Mouse (Mus musculus) CH12.LX (cell line): ENCODE results near the gene Upf2. TPM values are rescaled to one million over a fixed set of nuclear protein-coding genes. Genes with fewer than 3 reads are reported as not detected.

Experiments used
- DNase-seq: peaks from one replicate; pipeline ENCODE4 v3.0.0-alpha.2; 2013; ENCODE audit errors: extremely low read depth
- H3K27ac ChIP-seq: 2 replicates; pipeline ENCODE4 v1.5.1; 2012; ENCODE audit warnings: low read depth, mild to moderate bottlenecking, control low read depth, moderate library complexity; ENCODE audit not compliant: insufficient read depth
- H3K27me3 ChIP-seq: replicated peaks from 2 replicates; pipeline ENCODE3; 2012; ENCODE audit warnings: inconsistent platforms
- H3K36me3 ChIP-seq, 2 experiments: replicated peaks in 1 of 2; 2 replicates each; pipeline versions ENCODE3 to v1.6.1; 2012; ENCODE audit warnings: inconsistent platforms in 1 of 2, low read length in 1 of 2, mild to moderate bottlenecking in 1 of 2, mixed read lengths in 1 of 2, moderate library complexity in 1 of 2; ENCODE audit not compliant: control insufficient read depth in 1 of 2, insufficient read depth in 1 of 2
- H3K4me1 ChIP-seq, 2 experiments: 2 replicates each; pipeline ENCODE4 v1.6.1; 2012; ENCODE audit warnings: inconsistent platforms in 1 of 2, moderate library complexity in 1 of 2; ENCODE audit not compliant: insufficient read depth in 2 of 2, control insufficient read depth in 1 of 2
- H3K4me2 ChIP-seq: 2 replicates; pipeline ENCODE4 v1.6.1; 2012; ENCODE audit warnings: low read depth, mild to moderate bottlenecking, control low read depth; ENCODE audit not compliant: poor library complexity, insufficient read depth, severe bottlenecking
- H3K4me3 ChIP-seq, 3 experiments: fragments of 150-350 bp in 1 of 3; sonication (generic) in 1 of 3; replicated peaks in 1 of 3; 2 replicates each; pipeline versions ENCODE3 to v1.5.1; 2011 to 2012; ENCODE audit warnings: low read depth in 2 of 3, low read length in 2 of 3, mild to moderate bottlenecking in 2 of 3, moderate library complexity in 2 of 3, control low read depth in 1 of 3, improper control_type of control experiment in 1 of 3, inconsistent platforms in 1 of 3, mixed read lengths in 1 of 3; ENCODE audit not compliant: poor library complexity in 1 of 3
- H3K79me2 ChIP-seq: replicated peaks from 2 replicates; pipeline ENCODE4 v1.6.1; 2012; ENCODE audit warnings: mild to moderate bottlenecking, moderate library complexity; ENCODE audit not compliant: control insufficient read depth, poor library complexity, insufficient read depth, severe bottlenecking; ENCODE audit errors: extremely low read depth
- H3K9ac ChIP-seq: 2 replicates; pipeline ENCODE4 v1.6.1; 2012; ENCODE audit warnings: low read depth, mild to moderate bottlenecking, control low read depth, moderate library complexity; ENCODE audit not compliant: insufficient read depth
- H3K9me3 ChIP-seq: replicated peaks from 2 replicates; pipeline ENCODE3; 2012; ENCODE audit warnings: low read length, inconsistent platforms, mixed read lengths
- BHLHE40 ChIP-seq: IDR thresholded peaks from 2 replicates; pipeline ENCODE4 v1.6.1; 2011; ENCODE audit warnings: mild to moderate bottlenecking, low read depth, low read length, improper control_type of control experiment
- CHD2 ChIP-seq: IDR thresholded peaks from 2 replicates; pipeline ENCODE4 v1.6.1; 2011; ENCODE audit warnings: low read length, improper control_type of control experiment
- CTCF ChIP-seq, 2 experiments: IDR thresholded peaks in 1 of 2; conservative IDR thresholded peaks in 1 of 2; 2 replicates each; pipeline ENCODE4 v1.5.1; 2011 to 2012; ENCODE audit warnings: low read depth in 2 of 2, low read length in 2 of 2, improper control_type of control experiment in 1 of 2, inconsistent platforms in 1 of 2, mild to moderate bottlenecking in 1 of 2, moderate library complexity in 1 of 2
- EP300 ChIP-seq: IDR thresholded peaks from 2 replicates; pipeline ENCODE4 v1.6.1; 2011; ENCODE audit warnings: low read length, improper control_type of control experiment
- GABPA ChIP-seq: IDR thresholded peaks from 2 replicates; pipeline ENCODE4 v1.6.1; 2012; ENCODE audit warnings: low read depth, low read length, improper control_type of control experiment, inconsistent platforms; ENCODE audit not compliant: insufficient replicate concordance
- HCFC1 ChIP-seq: IDR thresholded peaks from 2 replicates; pipeline ENCODE4 v1.6.1; 2012; ENCODE audit warnings: low read depth, mild to moderate bottlenecking, inconsistent platforms, low read length, improper control_type of control experiment
- IRF4 ChIP-seq: IDR thresholded peaks from 2 replicates; pipeline ENCODE4 v1.6.1; 2014; ENCODE audit warnings: low read depth, mild to moderate bottlenecking, inconsistent platforms, low read length, improper control_type of control experiment
- MAX ChIP-seq: IDR thresholded peaks from 2 replicates; pipeline ENCODE4 v1.6.1; 2011; ENCODE audit warnings: low read length, improper control_type of control experiment
- MAZ ChIP-seq: IDR thresholded peaks from 2 replicates; pipeline ENCODE4 v1.6.1; 2012; ENCODE audit warnings: low read depth, mild to moderate bottlenecking, inconsistent platforms, low read length, improper control_type of control experiment, moderate library complexity
- MEF2A ChIP-seq: IDR thresholded peaks from 2 replicates; pipeline ENCODE4 v1.6.1; 2014; ENCODE audit warnings: low read depth, mild to moderate bottlenecking, inconsistent platforms, low read length, improper control_type of control experiment, borderline replicate concordance
- MXI1 ChIP-seq: IDR thresholded peaks from 2 replicates; pipeline ENCODE4 v1.6.1; 2011; ENCODE audit warnings: mild to moderate bottlenecking, low read depth, low read length, improper control_type of control experiment
- MYC ChIP-seq: IDR thresholded peaks from 2 replicates; pipeline ENCODE4 v1.6.1; 2011; ENCODE audit warnings: low read depth, mild to moderate bottlenecking, improper control_type of control experiment, low read length
- NELFE ChIP-seq: IDR thresholded peaks from 2 replicates; pipeline ENCODE4 v1.6.1; 2011; ENCODE audit warnings: low read depth, low read length, improper control_type of control experiment
- PAX5 ChIP-seq: IDR thresholded peaks from 2 replicates; pipeline ENCODE4 v1.6.1; 2012; ENCODE audit warnings: low read length, inconsistent platforms, mixed read lengths
- POLR2A ChIP-seq: IDR thresholded peaks from 2 replicates; pipeline ENCODE4 v1.6.1; 2011; ENCODE audit warnings: low read depth, mild to moderate bottlenecking, improper control_type of control experiment, low read length
- RAD21 ChIP-seq: IDR thresholded peaks from 2 replicates; pipeline ENCODE4 v1.6.1; 2011; ENCODE audit warnings: low read depth, mild to moderate bottlenecking, low read length, improper control_type of control experiment, moderate library complexity
- RCOR1 ChIP-seq: conservative IDR thresholded peaks from 2 replicates; pipeline ENCODE4 v1.6.1; 2012; ENCODE audit warnings: low read depth, mild to moderate bottlenecking, inconsistent platforms, low read length, improper control_type of control experiment
- TCF12 ChIP-seq: IDR thresholded peaks from 2 replicates; pipeline ENCODE4 v1.6.1; 2014; ENCODE audit warnings: low read depth, mild to moderate bottlenecking, inconsistent platforms, low read length, improper control_type of control experiment
- UBTF ChIP-seq: IDR thresholded peaks from 2 replicates; pipeline ENCODE4 v1.6.1; 2012; ENCODE audit warnings: low read depth, mild to moderate bottlenecking, inconsistent platforms, low read length, improper control_type of control experiment, moderate library complexity
- USF1 ChIP-seq: IDR thresholded peaks from 2 replicates; pipeline ENCODE4 v1.6.1; 2014; ENCODE audit warnings: low read depth, mild to moderate bottlenecking, inconsistent platforms, low read length, improper control_type of control experiment
- ZC3H11A ChIP-seq: IDR thresholded peaks from 2 replicates; pipeline ENCODE4 v1.6.1; 2012; ENCODE audit warnings: low read depth, mild to moderate bottlenecking, inconsistent platforms, low read length, improper control_type of control experiment
- ZMIZ1 ChIP-seq: IDR thresholded peaks from 2 replicates; pipeline ENCODE4 v1.6.1; 2012; ENCODE audit warnings: low read depth, mild to moderate bottlenecking, inconsistent platforms, low read length, improper control_type of control experiment
- ZNF384 ChIP-seq: IDR thresholded peaks from 2 replicates; pipeline ENCODE4 v1.6.1; 2012; ENCODE audit warnings: low read depth, low read length, improper control_type of control experiment, inconsistent platforms
- dilution Hi-C: fragments of 300-500 bp; cut with MboI; formaldehyde crosslinking; loops from 2 replicates; pipeline ENCODE4 v1.14.3; 2020; ENCODE audit warnings: low sequenced_read_pairs; ENCODE audit not compliant: extremely low pct_unique_long_range_greater_than_20kb, extremely low pct_ligation_motif_present
- in situ Hi-C: fragments of 300-500 bp; cut with MboI; formaldehyde crosslinking; loops from 3 replicates; pipeline ENCODE4 v1.14.3; 2019; ENCODE audit warnings: low sequenced_read_pairs, low pct_ligation_motif_present, low pct_unique_long_range_greater_than_20kb, mixed read lengths
- polyA plus RNA-seq: library from polyadenylated mRNA; unstranded; fragments of >175 nt; gene quantifications from 2 replicates; pipeline ENCODE4 v1.2.1, GENCODE M21; 2012; ENCODE audit warnings: low read depth; ENCODE audit not compliant: insufficient read length
- total RNA-seq, 2 experiments: library from RNA; depleted of rRNA; stranded (reverse); fragments of 300-350 nt in 1 of 2; fragments of >200 nt in 1 of 2; gene quantifications; 2 replicates each; pipeline ENCODE4 v1.2.3; 2012 to 2014

Gene Upf2
- total and polyA plus RNA-seq, 3 experiments, result 9.3 to 27.0 (median 13.4) TPM

DNA sequence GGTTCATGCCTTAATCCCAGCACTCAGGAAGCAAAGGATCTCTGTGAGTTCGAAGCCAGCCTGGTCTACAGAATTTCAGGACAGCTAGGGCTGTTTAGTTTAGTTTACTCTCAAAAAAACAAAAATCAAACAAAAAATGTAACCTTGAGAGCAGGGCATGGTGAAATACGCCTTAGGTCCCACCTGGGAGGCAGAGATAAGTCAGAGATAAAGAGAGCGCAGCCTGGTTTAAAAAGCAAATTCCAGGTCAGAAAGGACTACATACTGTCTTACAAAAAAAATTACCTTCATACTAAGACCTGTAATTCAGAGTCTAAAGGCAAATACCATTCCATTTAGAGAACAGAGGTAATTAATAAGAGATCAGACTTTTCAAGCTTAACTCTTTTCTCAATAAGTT lies 11.9 kb upstream of the Upf2 start:
- dilution Hi-C loops (no loop called here), in situ Hi-C loops (no loop called here)
- no peaks in the 10 kb centered on the region for H3K27me3 ChIP-seq
- no peaks in the 10 kb centered on the region for H3K79me2 ChIP-seq
- no peaks in the 10 kb centered on the region for H3K4me1 ChIP-seq
- H3K4me2 ChIP-seq, result no peak overlapping the region
- no peak for TF ChIP-seq MYC
- TF ChIP-seq MXI1, result no peak
- TF ChIP-seq EP300, result no peak
- TF ChIP-seq NELFE, result no peak
- TF ChIP-seq TCF12, result no peak
- no peak for TF ChIP-seq MEF2A
- TF ChIP-seq MAX, result no peak
- TF ChIP-seq ZC3H11A, result no peak
- TF ChIP-seq GABPA, result no peak
- TF ChIP-seq ZNF384, result no peak
- H3K36me3 ChIP-seq, result no peaks in the 10 kb centered on the region
- H3K9me3 ChIP-seq, result no peaks in the 10 kb centered on the region
- DNase-seq, result no peak
- H3K9ac ChIP-seq, result no peak overlapping the region
- no peak overlapping the region for H3K27ac ChIP-seq
- no peak overlapping the region for H3K4me3 ChIP-seq

GRCm38 (mm10) chr2:5939911-5940310 lies 11.4 kb upstream of the Upf2 start:
- DNase-seq, result no peak
- Histone ChIP-seq H3K9ac (no peak overlapping the region), H3K9me3 (no peaks in the 10 kb centered on the region), H3K4me1 (no peaks in the 10 kb centered on the region), H3K4me3 (no peak overlapping the region), H3K79me2 (no peaks in the 10 kb centered on the region), H3K4me2 (no peak overlapping the region), H3K36me3 (no peaks in the 10 kb centered on the region), H3K27me3 (no peaks in the 10 kb centered on the region), H3K27ac (no peak overlapping the region)
- TF ChIP-seq RCOR1, result no peak
- no peak for TF ChIP-seq MAZ
- no peak for TF ChIP-seq TCF12
- TF ChIP-seq UBTF, result no peak
- no peak for TF ChIP-seq CHD2
- no peak for TF ChIP-seq NELFE
- TF ChIP-seq CTCF (conservative IDR thresholded peaks at IDR 0.05 in 1 of 2, IDR thresholded peaks at IDR 0.05 in 1 of 2; ENCODE audit: low read depth in 2 of 2, low read length in 2 of 2), result no peak
- no peak for TF ChIP-seq USF1
- no peak for TF ChIP-seq BHLHE40
- no peak for TF ChIP-seq RAD21
- TF ChIP-seq IRF4, result no peak
- TF ChIP-seq ZMIZ1, result no peak
- TF ChIP-seq HCFC1, result no peak
- no peak for TF ChIP-seq POLR2A
- TF ChIP-seq PAX5, result no peak
- TF ChIP-seq ZNF384, result no peak
- in situ Hi-C loops, result no loop called here
- dilution Hi-C loops, result no loop called here
